Mouse (Mus musculus): ENCODE data around the gene Osgin1.

DNA sequence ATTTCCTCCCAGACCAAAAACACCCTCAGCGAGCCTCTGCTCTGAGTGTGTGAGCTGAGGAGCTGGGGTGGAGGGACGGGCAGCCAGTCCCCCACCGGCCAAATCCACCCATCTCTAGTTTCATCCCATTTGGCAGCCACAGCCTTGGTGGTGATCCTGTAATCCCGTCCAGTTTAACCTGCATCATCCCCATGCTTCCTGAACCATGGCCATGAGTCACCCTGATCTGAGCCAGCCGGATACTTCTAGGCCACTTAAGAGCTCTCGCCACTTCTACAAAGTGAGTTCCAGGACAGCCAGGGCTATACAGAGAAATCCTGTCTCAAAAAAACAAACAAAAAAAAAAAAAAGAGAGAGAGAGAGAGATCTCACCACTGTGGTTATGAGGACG is 5.6 kb upstream of the Osgin1 start:
- TF ChIP-seq CTCF (IDR thresholded peaks at IDR 0.05; ENCODE audit: low read depth) (no peak), EP300 (optimal IDR thresholded peaks at IDR 0.05) (no peak)
